Mouse (Mus musculus): ENCODE results near the gene Hpf1. TPM values are rescaled to one million over a fixed set of nuclear protein-coding genes. Genes with fewer than 3 reads are reported as not detected.
A peak's percentile ranks its signal among the peaks of the same experiment; 100 is the strongest.

The Hpf1 gene
- total and polyA plus RNA-seq, 3 experiments, result 73.2 to 83.5 TPM; not detected in 1

GRCm38 (mm10) chr8:60868236-60868965 lies 21.8 kb upstream of the Hpf1 start:
- H3K4me1 ChIP-seq (ENCODE audit: control insufficient read depth in 1 of 2, insufficient read depth in 2 of 2, low read length in 2 of 2), result peaks cover 7 to 9% of the 10 kb centered on the region in 2 experiments; a peak in 3 of 4 replicates
- 0 out of 4 replicates have a peak overlapping the region, but pooled peaks of 1 of the 2 experiments have one; percentile 21 for H3K4me3 ChIP-seq (ENCODE audit: control insufficient read depth in 1 of 2, insufficient read depth in 1 of 2, low read depth in 2 of 2, low read length in 2 of 2)
- H3K9ac ChIP-seq (ENCODE audit: control insufficient read depth, low read depth, low read length, poor library complexity, severe bottlenecking), result no peak overlapping the region
- no peaks in the 10 kb centered on the region; a peak in 2 of 4 replicates for H3K27me3 ChIP-seq (ENCODE audit: control insufficient read depth in 1 of 2, insufficient read depth in 2 of 2, low read length in 2 of 2)
- DNase-seq (ENCODE audit: low read depth, low spot score), result no peak
- TF ChIP-seq GABPA (IDR thresholded peaks at IDR 0.05; ENCODE audit: low read depth, low read length), result no peak
- no peak for TF ChIP-seq MAZ (IDR thresholded peaks at IDR 0.05; ENCODE audit: low read depth, low read length)
- no peak for TF ChIP-seq NELFE (IDR thresholded peaks at IDR 0.05; ENCODE audit: low read depth, low read length)
- TF ChIP-seq ETS1 (IDR thresholded peaks at IDR 0.05; ENCODE audit: low read depth, low read length), result no peak
- no peak for TF ChIP-seq MEF2A (IDR thresholded peaks at IDR 0.05; ENCODE audit: extremely low read depth, insufficient replicate concordance, low read depth, low read length, poor library complexity, severe bottlenecking)
- TF ChIP-seq E2F4 (IDR thresholded peaks at IDR 0.05; ENCODE audit: borderline replicate concordance, low read depth, low read length), result no peak
- TF ChIP-seq UBTF (IDR thresholded peaks at IDR 0.05; ENCODE audit: borderline replicate concordance, insufficient read depth, low read depth, low read length), result no peak
- no peak for TF ChIP-seq TAL1 (IDR thresholded peaks at IDR 0.05; ENCODE audit: low read length)
- no peak for TF ChIP-seq USF2 (IDR thresholded peaks at IDR 0.05; ENCODE audit: borderline replicate concordance in 1 of 2, insufficient read depth in 1 of 2, low read depth in 1 of 2, low read length in 2 of 2)
- TF ChIP-seq ZNF384 (IDR thresholded peaks at IDR 0.05; ENCODE audit: low read depth, low read length), result no peak
- TF ChIP-seq GATA1 (IDR thresholded peaks at IDR 0.05; ENCODE audit: low read depth, low read length), result no peak
- no peak for TF ChIP-seq SIN3A (IDR thresholded peaks at IDR 0.05; ENCODE audit: low read length)
- TF ChIP-seq MAFK (IDR thresholded peaks at IDR 0.05; ENCODE audit: borderline replicate concordance, low read depth, low read length), result no peak
- no peak for TF ChIP-seq CHD1 (IDR thresholded peaks at IDR 0.05; ENCODE audit: low read depth, low read length)
- no peak for TF ChIP-seq TCF12 (IDR thresholded peaks at IDR 0.05; ENCODE audit: low read depth, low read length)
- TF ChIP-seq ELF1 (IDR thresholded peaks at IDR 0.05; ENCODE audit: low read depth, low read length), result no peak
- no peak for TF ChIP-seq RAD21 (IDR thresholded peaks at IDR 0.05; ENCODE audit: low read depth, low read length)
- TF ChIP-seq KAT2A (conservative IDR thresholded peaks at IDR 0.05; ENCODE audit: low read depth, low read length), result no peak
- TF ChIP-seq SMC3 (IDR thresholded peaks at IDR 0.05; ENCODE audit: low read depth, low read length), result no peak
- H3K9me3 ChIP-seq (replicated peaks; ENCODE audit: insufficient read depth, low read length), result no peaks in the 10 kb centered on the region
- H3K36me3 ChIP-seq (ENCODE audit: control insufficient read depth in 1 of 2, insufficient read depth in 2 of 2, low read length in 2 of 2), result peaks cover 0 to 6% of the 10 kb centered on the region in 2 experiments; a peak in 2 of 4 replicates
- no peaks in the 10 kb centered on the region for H3K79me2 ChIP-seq (ENCODE audit: control insufficient read depth, insufficient read depth, low read length, poor library complexity)
- no peak overlapping the region for H3K27ac ChIP-seq (ENCODE audit: control insufficient read depth, low read depth, low read length)
